Mouse (Mus musculus): Measurements from ENCODE around the gene Cds1.

GRCm38 (mm10) chr5:101821052-101821451, 56.1 kb downstream of the Cds1 start:
- TF ChIP-seq TAL1 (IDR thresholded peaks at IDR 0.05; ENCODE audit: low read length) (no peak), CTCF (IDR thresholded peaks at IDR 0.05 in 2 of 3, conservative IDR thresholded peaks at IDR 0.05 in 1 of 3; ENCODE audit: control insufficient read depth in 1 of 3, insufficient read depth in 1 of 3, low read depth in 2 of 3, low read length in 3 of 3, poor library complexity in 1 of 3, severe bottlenecking in 1 of 3) (no peak), CHD2 (IDR thresholded peaks at IDR 0.05; ENCODE audit: low read length) (no peak)

Measured in MEL (cell line).